Mouse (Mus musculus) neural tube, embryonic 13.5 days (tissue): ENCODE data around the gene Mill2. TPM values are rescaled to one million over a fixed set of nuclear protein-coding genes. Genes with fewer than 3 reads are reported as not detected.
"Not testable (repeated sequence)": the region's sequence is repeated elsewhere in the genome, so short reads cannot be mapped to it uniquely, and the experiment has no call there.

Experiments used
- ATAC-seq: fragments of 200-750 bp; cut with Nextera tagmentation; 2 replicates; pipeline ENCODE4 v1.8.0; 2017; ENCODE audit warnings: low read depth, mild to moderate bottlenecking, moderate TSS enrichment, moderate library complexity
- H3K27ac ChIP-seq: fragments of 300-500 bp; sonication (generic); replicated peaks from 2 replicates; pipeline ENCODE4 v1.5.1; 2015; ENCODE audit warnings: moderate library complexity, mild to moderate bottlenecking, inconsistent platforms
- H3K27me3 ChIP-seq: fragments of 300-500 bp; sonication (generic); 2 replicates; pipeline ENCODE4 v1.6.1; 2015; ENCODE audit warnings: mild to moderate bottlenecking, inconsistent platforms
- H3K36me3 ChIP-seq: fragments of 300-500 bp; sonication (generic); 2 replicates; pipeline ENCODE4 v1.6.1; 2015; ENCODE audit warnings: mild to moderate bottlenecking, inconsistent platforms
- H3K4me1 ChIP-seq: fragments of 300-500 bp; sonication (generic); replicated peaks from 2 replicates; pipeline ENCODE4 v1.6.1; 2015; ENCODE audit warnings: inconsistent platforms
- H3K4me2 ChIP-seq: fragments of 300-500 bp; sonication (generic); 2 replicates; pipeline ENCODE4 v1.6.1; 2015; ENCODE audit warnings: inconsistent platforms, mild to moderate bottlenecking, moderate library complexity
- H3K4me3 ChIP-seq: fragments of 300-500 bp; sonication (generic); 2 replicates; pipeline ENCODE4 v1.5.1; 2015; ENCODE audit warnings: mild to moderate bottlenecking, inconsistent platforms
- H3K9ac ChIP-seq: fragments of 300-500 bp; sonication (generic); 2 replicates; pipeline ENCODE4 v1.6.1; 2015; ENCODE audit warnings: moderate library complexity, mild to moderate bottlenecking, inconsistent platforms
- H3K9me3 ChIP-seq: fragments of 300-500 bp; sonication (generic); 2 replicates; pipeline ENCODE4 v1.6.1; 2016; ENCODE audit warnings: inconsistent platforms
- WGBS: fragments of 180-500 bp; shearing (Covaris S2); methylation state at CpG from one replicate; pipeline ENCODE4 v1.1.7; 2015; 5-methylcytosine and 5-hydroxymethylcytosine counted together
- polyA plus RNA-seq: library from polyadenylated mRNA; unstranded; fragments of >200 nt; fragmentation: Nextera tagmentation; extraction: Ambion mirVana; gene quantifications from 2 replicates; pipeline ENCODE4 v1.2.1, GENCODE M21; 2015

The Mill2 gene
- polyA plus RNA-seq, 1 experiment from 2014 or later, result 0.17 TPM

GRCm38 (mm10) chr7:18841174-18841567, 1.4 kb downstream of the Mill2 start:
- peak overlapping the region; percentile 36 for H3K4me3 ChIP-seq
- WGBS, result 73% methylated on average over 1 of the region's 1 CpGs

GRCm38 (mm10) chr7:18844811-18845210, 5.0 kb downstream of the Mill2 start:
- no peak for ATAC-seq
- no peak overlapping the region for H3K4me3 ChIP-seq
- 34% methylated on average over 5 of the region's 5 CpGs for WGBS
- no peaks in the 10 kb centered on the region for H3K9me3 ChIP-seq
- no peaks in the 10 kb centered on the region for H3K36me3 ChIP-seq
- no peak overlapping the region for H3K4me2 ChIP-seq
- no peaks in the 10 kb centered on the region for H3K27me3 ChIP-seq
- H3K4me1 ChIP-seq, result peaks cover 6% of the 10 kb centered on the region
- H3K27ac ChIP-seq, result no peak overlapping the region
- no peak overlapping the region for H3K9ac ChIP-seq

More at GRCm38 (mm10) chr7:18841174-18841567, 1.4 kb downstream of the Mill2 start:
- peak overlapping the region; percentile 50 for H3K9ac ChIP-seq
- no peaks in the 10 kb centered on the region for H3K9me3 ChIP-seq
- no peaks in the 10 kb centered on the region for H3K36me3 ChIP-seq
- H3K27me3 ChIP-seq, result no peaks in the 10 kb centered on the region
- H3K4me1 ChIP-seq, result peaks cover 6% of the 10 kb centered on the region
- H3K27ac ChIP-seq, result 0 out of 2 replicates have a peak overlapping the region, but pooled peaks have one; percentile 38
- peak; percentile 50; the same call in 1 of the 2 replicates for ATAC-seq
- H3K4me2 ChIP-seq, result peak overlapping the region; percentile 62

DNA sequence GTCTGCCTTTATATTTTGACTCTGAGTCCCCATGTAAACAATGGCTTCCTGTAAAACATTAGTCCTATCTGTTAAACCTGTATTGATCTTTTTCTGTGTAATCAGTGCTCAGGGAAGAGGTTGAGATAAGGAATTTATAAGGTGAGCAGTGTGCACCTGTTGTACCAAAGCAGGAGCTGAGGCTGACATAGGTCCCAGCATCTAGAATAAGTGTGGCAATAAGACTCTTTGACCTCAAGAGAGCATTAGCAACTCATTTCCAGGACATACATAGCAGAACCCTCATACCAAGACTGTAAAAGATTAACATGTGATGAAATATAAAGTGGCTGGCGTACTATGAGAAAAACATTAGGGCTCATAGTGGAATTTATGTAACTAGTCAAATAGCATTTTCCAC, 8.6 kb downstream of the Mill2 start:
- ATAC-seq, result no peak
- no peak overlapping the region for H3K9ac ChIP-seq
- no peaks in the 10 kb centered on the region for H3K9me3 ChIP-seq
- H3K4me3 ChIP-seq, result no peak overlapping the region
- H3K4me2 ChIP-seq, result no peak overlapping the region
- H3K36me3 ChIP-seq, result no peaks in the 10 kb centered on the region
- WGBS, result 89% methylated on average over 1 of the region's 1 CpGs
- H3K4me1 ChIP-seq, result no peaks in the 10 kb centered on the region
- no peaks in the 10 kb centered on the region for H3K27me3 ChIP-seq
- H3K27ac ChIP-seq, result no peak overlapping the region

GRCm38 (mm10) chr7:18858310-18858916, 18.6 kb downstream of the Mill2 start:
- H3K9me3 ChIP-seq, result no peaks in the 10 kb centered on the region
- WGBS, result 88% methylated on average over 5 of the region's 5 CpGs
- H3K9ac ChIP-seq, result no peak overlapping the region
- H3K4me2 ChIP-seq, result no peak overlapping the region
- H3K27ac ChIP-seq, result 0 out of 2 replicates have a peak overlapping the region, but pooled peaks have one; percentile 15
- no peaks in the 10 kb centered on the region for H3K36me3 ChIP-seq
- no peaks in the 10 kb centered on the region for H3K27me3 ChIP-seq
- no peak overlapping the region for H3K4me3 ChIP-seq
- no peak for ATAC-seq
- no peaks in the 10 kb centered on the region for H3K4me1 ChIP-seq

DNA sequence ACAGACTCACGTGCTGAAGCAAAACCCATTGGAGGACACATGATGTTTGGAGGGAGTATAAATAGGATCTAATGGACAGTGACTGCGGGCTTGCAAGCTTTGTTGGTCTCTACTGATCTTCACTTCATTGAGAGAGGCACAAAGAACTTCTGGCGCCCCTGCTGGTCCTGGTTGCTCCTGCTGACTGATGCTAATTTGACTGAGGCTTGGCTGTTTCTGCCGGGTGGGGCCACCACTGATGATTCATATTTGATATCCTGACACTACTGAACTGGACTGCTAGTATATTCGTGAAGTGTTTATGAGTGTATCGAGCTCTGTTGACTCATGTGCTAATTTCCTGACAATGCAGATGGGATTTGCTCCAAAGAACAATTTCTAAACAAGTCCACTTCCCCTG, 23.0 kb downstream of the Mill2 start:
- Histone ChIP-seq H3K4me2 (no peak overlapping the region), H3K4me3 (no peak overlapping the region), H3K36me3 (no peaks in the 10 kb centered on the region), H3K27me3 (no peaks in the 10 kb centered on the region), H3K9me3 (no peaks in the 10 kb centered on the region), H3K9ac (no peak overlapping the region), H3K27ac (no peak overlapping the region), H3K4me1 (no peaks in the 10 kb centered on the region)
- ATAC-seq, result no peak
- 90% methylated on average over 6 of the region's 6 CpGs for WGBS

- no peaks in the 10 kb centered on the region for H3K36me3 ChIP-seq
- no peak overlapping the region for H3K4me3 ChIP-seq
- no peak overlapping the region for H3K27ac ChIP-seq
- no peaks in the 10 kb centered on the region for H3K27me3 ChIP-seq
- H3K4me2 ChIP-seq, result no peak overlapping the region
- WGBS, result 92% methylated on average over 2 of the region's 2 CpGs
- H3K9me3 ChIP-seq, result peaks cover 6% of the 10 kb centered on the region; the same call in 1 of the 2 replicates
- no peak overlapping the region for H3K9ac ChIP-seq
- peaks cover 7% of the 10 kb centered on the region; the same call in 1 of the 2 replicates for H3K4me1 ChIP-seq
- no peak for ATAC-seq
Observed at GRCm38 (mm10) chr7:18868491-18868890, 28.7 kb downstream of the Mill2 start.

GRCm38 (mm10) chr7:18871031-18871430, 31.3 kb downstream of the Mill2 start, which contains the start of gene Pglyrp1:
Gene Pglyrp1 (plus strand): TSS chr7:18871331.
- ATAC-seq, H3K4me3 ChIP-seq, H3K4me1 ChIP-seq, H3K27me3 ChIP-seq, H3K36me3 ChIP-seq, H3K9ac ChIP-seq, H3K4me2 ChIP-seq, H3K27ac ChIP-seq, H3K9me3 ChIP-seq: not testable (repeated sequence)
- WGBS, result 73% methylated on average over 1 of the region's 8 CpGs

GRCm38 (mm10) chr7:18872014-18872802, 32.4 kb downstream of the Mill2 start:
- Histone ChIP-seq H3K4me2 (peak overlapping the region; percentile 88), H3K27me3 (no peaks in the 10 kb centered on the region), H3K4me1 (peaks cover 7% of the 10 kb centered on the region; the same call in 1 of the 2 replicates), H3K27ac (no peak overlapping the region), H3K9ac (peak overlapping the region; percentile 68), H3K4me3 (peak overlapping the region; percentile 49), H3K36me3 (no peaks in the 10 kb centered on the region), H3K9me3 (peaks cover 6% of the 10 kb centered on the region; the same call in 1 of the 2 replicates)
- WGBS, result 36% methylated on average over 13 of the region's 14 CpGs
- peak; percentile 69 for ATAC-seq

DNA sequence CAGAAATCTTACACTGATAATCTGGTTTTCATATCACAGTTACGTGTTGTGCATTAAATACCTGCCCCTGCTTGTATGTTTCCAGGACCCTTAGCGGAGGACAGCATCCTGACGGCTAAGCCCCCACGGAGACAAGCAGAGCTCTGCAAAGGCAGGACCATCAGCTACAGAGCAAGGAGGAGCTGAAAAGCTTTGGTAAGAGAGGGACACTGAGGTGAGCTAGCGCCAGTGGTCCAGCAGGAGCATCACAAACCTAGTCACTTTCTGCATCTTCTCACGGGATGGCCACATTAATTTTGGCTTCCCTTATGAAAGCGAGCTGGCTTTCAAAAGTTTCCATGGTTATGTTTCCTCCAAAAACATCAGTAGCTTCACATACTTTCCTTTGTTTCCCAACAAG, 33.0 kb downstream of the Mill2 start:
- Histone ChIP-seq H3K4me3 (peak overlapping the region; percentile 49), H3K4me1 (peaks cover 7% of the 10 kb centered on the region; the same call in 1 of the 2 replicates), H3K27ac (no peak overlapping the region), H3K9ac (peak overlapping the region; percentile 68), H3K27me3 (no peaks in the 10 kb centered on the region), H3K36me3 (no peaks in the 10 kb centered on the region), H3K9me3 (peaks cover 6% of the 10 kb centered on the region; the same call in 1 of the 2 replicates), H3K4me2 (peak overlapping the region; percentile 88)
- 6% methylated on average over 7 of the region's 7 CpGs for WGBS
- peak; percentile 81 for ATAC-seq

GRCm38 (mm10) chr7:18873253-18873652, 33.5 kb downstream of the Mill2 start:
- peaks cover 7% of the 10 kb centered on the region; the same call in 1 of the 2 replicates for H3K4me1 ChIP-seq
- WGBS, result under 1% methylated on average over 10 of the region's 10 CpGs
- H3K9me3 ChIP-seq, result peaks cover 5% of the 10 kb centered on the region; the same call in 1 of the 2 replicates
- no peak overlapping the region for H3K27ac ChIP-seq
- no peaks in the 10 kb centered on the region for H3K27me3 ChIP-seq
- peak; percentile 90 for ATAC-seq
- peak overlapping the region; percentile 88 for H3K4me2 ChIP-seq
- no peaks in the 10 kb centered on the region for H3K36me3 ChIP-seq
- H3K4me3 ChIP-seq, result peak overlapping the region; percentile 49
- peak overlapping the region; percentile 68 for H3K9ac ChIP-seq

GRCm38 (mm10) chr7:18875372-18875771, 35.6 kb downstream of the Mill2 start:
- Histone ChIP-seq H3K9me3 (no peaks in the 10 kb centered on the region), H3K9ac (no peak overlapping the region), H3K27ac (no peak overlapping the region), H3K4me3 (no peak overlapping the region), H3K27me3 (no peaks in the 10 kb centered on the region), H3K36me3 (no peaks in the 10 kb centered on the region), H3K4me2 (no peak overlapping the region), H3K4me1 (peaks cover 7% of the 10 kb centered on the region; the same call in 1 of the 2 replicates)
- WGBS, result 89% methylated on average over 5 of the region's 5 CpGs
- no peak for ATAC-seq

DNA sequence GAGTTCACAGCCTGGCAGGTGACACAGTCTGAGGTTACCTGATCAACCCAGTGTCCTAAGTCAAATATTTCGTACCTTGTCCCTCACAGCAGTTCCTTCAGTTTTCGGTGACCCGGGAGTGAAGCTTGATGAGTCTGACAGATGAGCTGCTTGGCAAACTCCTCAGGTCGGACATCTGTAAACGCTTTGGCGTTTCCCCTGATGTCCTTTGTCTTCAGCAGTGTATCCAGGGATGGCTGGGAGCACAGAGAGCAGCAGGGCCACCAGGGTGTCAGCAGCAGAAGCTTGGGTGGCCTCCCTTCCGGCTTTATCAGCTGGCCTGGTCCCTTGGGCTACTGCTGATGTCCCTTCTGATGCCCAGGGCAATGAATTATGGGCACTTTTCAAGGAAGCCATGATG, 38.9 kb downstream of the Mill2 start:
- no peaks in the 10 kb centered on the region for H3K9me3 ChIP-seq
- H3K4me1 ChIP-seq, result peaks cover 5% of the 10 kb centered on the region; the same call in 1 of the 2 replicates
- no peak for ATAC-seq
- H3K27ac ChIP-seq, result no peak overlapping the region
- H3K27me3 ChIP-seq, result no peaks in the 10 kb centered on the region
- no peaks in the 10 kb centered on the region for H3K36me3 ChIP-seq
- whole genome bisulfite sequencing, result 85% methylated on average over 7 of the region's 7 CpGs
- no peak overlapping the region for H3K4me3 ChIP-seq
- H3K4me2 ChIP-seq, result no peak overlapping the region
- H3K9ac ChIP-seq, result no peak overlapping the region
